Mouse (Mus musculus) brain, adult 2 months (tissue): ENCODE results near the gene Phox2b.

Source experiments
- DNase-seq: peaks from one replicate; pipeline ENCODE4 v3.0.0; 2011; ENCODE audit warnings: low read depth, low spot score

Phox2b gene

GRCm38 (mm10) chr5:67091766-67092165 is 7.3 kb downstream of the Phox2b start:
- DNase-seq: no peak

GRCm38 (mm10) chr5:67090856-67091255 is 8.2 kb downstream of the Phox2b start:
- DNase-seq: no peak

GRCm38 (mm10) chr5:67083117-67083516 is 16.0 kb downstream of the Phox2b start:
- DNase-seq: no peak

- DNase-seq: no peak
Measured at GRCm38 (mm10) chr5:67063596-67063995, 35.5 kb downstream of the Phox2b start.

GRCm38 (mm10) chr5:67060519-67060918 is 38.6 kb downstream of the Phox2b start:
- no peak for DNase-seq

- no peak for DNase-seq
Measured at GRCm38 (mm10) chr5:67057803-67058202, 41.3 kb downstream of the Phox2b start.

- peak; percentile 88 for DNase-seq
Measured at GRCm38 (mm10) chr5:67048003-67048402, 51.1 kb downstream of the Phox2b start.
